In the genomic region with DNA sequence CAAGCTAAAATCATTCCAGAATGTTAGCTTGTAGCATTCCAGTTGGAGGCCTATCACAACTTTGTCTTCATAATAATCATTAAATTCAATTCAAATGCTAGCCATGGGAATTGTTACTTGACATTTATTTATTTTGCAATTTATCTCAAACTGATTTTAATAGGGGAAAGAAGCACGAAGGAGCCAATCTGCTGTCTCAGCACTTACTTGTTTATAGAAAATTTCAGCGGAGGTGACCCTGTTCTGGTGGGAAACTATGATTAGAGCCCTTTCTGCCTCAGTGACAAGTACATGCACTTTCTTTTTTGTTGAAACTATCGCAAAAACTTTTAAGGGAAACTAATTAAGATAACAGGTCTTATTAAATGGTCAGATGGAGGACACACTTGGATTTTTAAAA, we compare ENCODE assay signal across 21 mouse cellular contexts.
DNase-seq lines count a peak whose midpoint lies in the region; ATAC-seq and TF ChIP-seq lines count a peak whose summit lies in the region.
"Had no signal": no experiment of that assay in that cellular context is flagged by ENCODE, and none has a peak within 500 bp of the region (broad histone marks: within the 10 kb centered on the region; RNA-seq: fewer than 3 reads in every experiment).

No protein-coding gene starts in this region.

- no peak overlapping the region for H3K27ac ChIP-seq in lung, embryonic 14.5 days (ENCODE audit: low read depth)
- no peak overlapping the region for H3K27ac ChIP-seq in ES-E14 (ENCODE audit: insufficient read depth, low read depth, low read length, poor library complexity, severe bottlenecking)
- no peak overlapping the region for H3K27ac ChIP-seq in hindbrain, embryonic 10.5 days
- H3K27ac ChIP-seq: embryonic facial prominence, embryonic 10.5 days; embryonic facial prominence, embryonic 12.5 days; forebrain, embryonic 10.5 days; forebrain, embryonic 12.5 days had no signal

- no peaks in the 10 kb centered on the region for H3K4me1 ChIP-seq in lung, embryonic 14.5 days (ENCODE audit: insufficient read depth)
- H3K4me1 ChIP-seq in ES-E14 (ENCODE audit: control insufficient read depth in 2 of 2, insufficient read depth in 2 of 2, low read length in 2 of 2, poor library complexity in 1 of 2), result no peaks in the 10 kb centered on the region
- peaks cover 12% of the 10 kb centered on the region for H3K4me1 ChIP-seq in hindbrain, embryonic 10.5 days (replicated peaks)
- H3K4me1 ChIP-seq: embryonic facial prominence, embryonic 12.5 days had no signal

- no peak overlapping the region for H3K4me2 ChIP-seq in lung, embryonic 14.5 days
- H3K4me2 ChIP-seq: embryonic facial prominence, embryonic 12.5 days; forebrain, embryonic 12.5 days had no signal

- TF ChIP-seq CTCF in lung, embryonic 14.5 days (IDR thresholded peaks at IDR 0.05; ENCODE audit: low read depth), result no peak

- no peaks in the 10 kb centered on the region for H3K36me3 ChIP-seq in lung, embryonic 14.5 days (ENCODE audit: insufficient read depth)
- no peaks in the 10 kb centered on the region for H3K36me3 ChIP-seq in ES-E14 (ENCODE audit: control insufficient read depth, insufficient read depth, low read length, poor library complexity, severe bottlenecking)
- no peaks in the 10 kb centered on the region for H3K36me3 ChIP-seq in hindbrain, embryonic 10.5 days
- H3K36me3 ChIP-seq: embryonic facial prominence, embryonic 10.5 days; embryonic facial prominence, embryonic 12.5 days; forebrain, embryonic 10.5 days; forebrain, embryonic 12.5 days had no signal

- 35% methylated on average over 3 of the region's 3 CpGs for WGBS in lung, embryonic 14.5 days
- WGBS in hindbrain, embryonic 10.5 days, result 89% methylated on average over 3 of the region's 3 CpGs

- in situ Hi-C loops in ES-E14 (cut with MboI; ENCODE audit: low sequenced_read_pairs in 2 of 2, unreplicated experiment in 2 of 2), result no loop called here

- no peak overlapping the region for H3K9ac ChIP-seq in lung, embryonic 14.5 days
- no peak overlapping the region for H3K9ac ChIP-seq in ES-E14 (ENCODE audit: insufficient read depth, low read depth, low read length, poor library complexity, severe bottlenecking)
- H3K9ac ChIP-seq: embryonic facial prominence, embryonic 12.5 days; forebrain, embryonic 12.5 days had no signal

- no peak overlapping the region for H3K4me3 ChIP-seq in lung, embryonic 14.5 days (ENCODE audit: low read depth, low read length)
- no peak overlapping the region for H3K4me3 ChIP-seq in ES-E14 (ENCODE audit: insufficient read depth in 1 of 2, low read depth in 1 of 2, low read length in 2 of 2, poor library complexity in 1 of 2, severe bottlenecking in 1 of 2)
- no peak overlapping the region for H3K4me3 ChIP-seq in hindbrain, embryonic 10.5 days
- H3K4me3 ChIP-seq: embryonic facial prominence, embryonic 10.5 days; embryonic facial prominence, embryonic 12.5 days; forebrain, embryonic 10.5 days; forebrain, embryonic 12.5 days had no signal

- no peak for ATAC-seq in lung, embryonic 14.5 days (ENCODE audit: insufficient read depth)
- no peak for ATAC-seq in erythroid progenitor cell, adult 5-6 weeks (replicated peaks; ENCODE audit: low FRiP score, poor library complexity, severe bottlenecking)
- ATAC-seq: activated CD4-positive, CD25-positive, alpha-beta regulatory T cell, adult 4 months; forebrain, embryonic 14.5 days; forebrain, embryonic 16.5 days; Patski had no signal

- H3K9me3 ChIP-seq in lung, embryonic 14.5 days (ENCODE audit: low read depth, low read length), result no peaks in the 10 kb centered on the region
- H3K9me3 ChIP-seq in ES-E14 (ENCODE audit: control insufficient read depth, insufficient read depth, low read depth, low read length), result no peaks in the 10 kb centered on the region
- H3K9me3 ChIP-seq in hindbrain, embryonic 10.5 days, result no peaks in the 10 kb centered on the region
- H3K9me3 ChIP-seq: embryonic facial prominence, embryonic 10.5 days; embryonic facial prominence, embryonic 12.5 days; forebrain, embryonic 10.5 days; forebrain, embryonic 12.5 days had no signal

- DNase-seq in lung, embryonic 14.5 days, result peak; percentile 6
- no peak for DNase-seq in lung, postnatal 25 days (ENCODE audit: low spot score)
- no peak for DNase-seq in ES-E14 (ENCODE audit: low read depth, low spot score)
- DNase-seq in hindbrain, embryonic 10.5 days (ENCODE audit: low spot score), result no peak
- DNase-seq: adrenal gland, adult 8-10 months; adrenal gland, postnatal 14 days; adrenal gland, postnatal 36 days; cerebellum, adult 11-12 months; cerebellum, adult 2 months; cerebellum, adult 9-10 months; cerebellum, postnatal 10 days; cerebellum, postnatal 25 days had no signal

- no peaks in the 10 kb centered on the region for H3K27me3 ChIP-seq in lung, embryonic 14.5 days (ENCODE audit: insufficient read depth, low read length)
- H3K27me3 ChIP-seq in hindbrain, embryonic 10.5 days (ENCODE audit: insufficient read depth, poor library complexity, severe bottlenecking), result no peaks in the 10 kb centered on the region
- H3K27me3 ChIP-seq: embryonic facial prominence, embryonic 12.5 days; forebrain, embryonic 12.5 days; Patski had no signal

TF ChIP-seq in ES-E14, 5 proteins besides CTCF, POLR2A, EP300 and RAD21:
- TF ChIP-seq MAFK (IDR thresholded peaks at IDR 0.05; ENCODE audit: insufficient read depth, low read depth, low read length) (0 out of 2 replicates have a peak, but pooled peaks have one; percentile 36), HCFC1 (IDR thresholded peaks at IDR 0.05; ENCODE audit: borderline replicate concordance, insufficient read depth, low read length) (no peak), ZC3H11A (IDR thresholded peaks at IDR 0.05; ENCODE audit: borderline replicate concordance, low read depth, low read length) (no peak)
